Mouse (Mus musculus) heart, postnatal 25 days (tissue): ENCODE results near the gene Sap30l. TPM values are rescaled to one million over a fixed set of nuclear protein-coding genes. Genes with fewer than 3 reads are reported as not detected.

Experiments used
- DNase-seq: peaks from one replicate; pipeline ENCODE4 v3.0.0; 2022; ENCODE audit warnings: low spot score
- intact Hi-C: fragments of 180-260 bp; cut with DNase I; formaldehyde crosslinking; loops from one replicate; pipeline ENCODE4 v1.15.1; 2025
- total RNA-seq, 2 experiments: library from RNA; stranded (reverse); gene quantifications; 2 replicates each; pipeline ENCODE4 v1.2.3; 2021

The Sap30l gene
- 10 to 100 TPM; 37.2 to 40.7 TPM for total RNA-seq

DNA sequence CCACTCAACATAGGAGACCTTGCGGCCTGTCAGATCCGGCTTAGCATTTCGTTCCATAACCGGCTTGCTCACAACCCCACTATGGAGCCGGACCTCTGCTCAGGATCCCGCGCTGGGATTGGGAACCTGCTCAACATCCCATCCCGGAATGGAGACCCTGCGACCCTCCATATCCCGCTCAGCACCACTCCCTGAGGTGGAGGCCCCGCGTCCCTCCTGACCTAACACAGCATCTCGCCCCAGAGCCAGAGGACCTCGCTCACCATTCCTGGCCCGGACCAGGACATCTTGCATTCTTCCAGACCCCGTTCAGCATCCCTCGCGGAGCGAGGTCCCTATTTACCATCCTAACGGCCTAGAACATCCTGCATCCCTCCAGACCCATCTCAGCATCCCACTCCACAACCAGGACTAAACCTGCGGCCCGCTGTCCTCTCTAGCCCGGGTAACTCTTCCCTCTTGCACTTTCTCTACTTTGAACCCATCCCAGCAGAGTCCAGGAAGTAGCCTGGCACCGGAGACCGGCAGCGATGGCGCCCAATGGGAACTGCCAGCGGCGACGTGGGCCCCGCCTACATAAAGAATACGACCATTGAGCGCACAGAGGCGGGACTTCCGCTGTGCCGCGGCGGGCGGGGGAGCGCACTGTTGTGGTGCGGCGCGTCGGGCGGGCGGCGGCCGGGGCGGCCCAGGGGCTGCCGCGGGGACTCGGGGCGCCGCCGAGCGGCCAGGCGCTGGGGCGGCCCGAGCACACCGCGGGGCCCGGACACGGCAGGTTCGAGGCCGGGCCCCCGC lies at the start of gene Sap30l:
Gene Sap30l, plus strand, starts transcription at position 667 of the 795 bp plus-strand sequence.
- intact Hi-C loops = no loop called here
- peak; percentile 97 for DNase-seq

DNA sequence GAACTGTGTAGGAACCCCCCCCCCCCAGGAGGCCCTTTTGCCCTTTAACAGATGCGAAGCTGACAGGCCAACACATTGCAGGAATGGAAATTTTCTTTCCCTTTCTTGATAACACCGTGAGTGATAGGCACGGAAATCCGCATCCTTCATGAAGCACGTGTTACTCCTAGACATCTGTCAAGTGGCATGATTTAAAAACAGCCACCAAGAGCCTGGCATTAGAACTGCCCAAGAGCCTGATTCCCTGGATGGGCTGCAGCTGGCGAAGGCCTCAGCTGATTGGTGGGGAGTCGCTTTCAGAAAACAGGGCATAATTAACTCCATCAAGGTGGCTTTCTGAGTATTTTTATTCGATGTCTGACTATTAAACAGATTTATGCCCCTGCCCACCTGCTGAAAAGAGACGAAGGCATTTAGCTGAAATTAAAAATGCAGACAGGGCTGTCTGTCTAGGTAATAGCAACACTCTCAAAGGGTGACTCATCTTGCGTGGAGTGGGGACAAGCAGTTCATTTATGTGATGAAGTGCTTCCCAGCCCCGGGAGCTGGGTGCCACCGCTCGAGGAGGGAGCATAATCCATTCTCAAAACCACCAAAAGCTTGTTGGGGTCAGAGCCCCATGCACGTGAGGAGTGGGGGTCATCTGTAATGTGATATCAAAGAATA lies 47.8 kb upstream of the Sap30l start:
- intact Hi-C loops = no loop called here
- no peak for DNase-seq

DNA sequence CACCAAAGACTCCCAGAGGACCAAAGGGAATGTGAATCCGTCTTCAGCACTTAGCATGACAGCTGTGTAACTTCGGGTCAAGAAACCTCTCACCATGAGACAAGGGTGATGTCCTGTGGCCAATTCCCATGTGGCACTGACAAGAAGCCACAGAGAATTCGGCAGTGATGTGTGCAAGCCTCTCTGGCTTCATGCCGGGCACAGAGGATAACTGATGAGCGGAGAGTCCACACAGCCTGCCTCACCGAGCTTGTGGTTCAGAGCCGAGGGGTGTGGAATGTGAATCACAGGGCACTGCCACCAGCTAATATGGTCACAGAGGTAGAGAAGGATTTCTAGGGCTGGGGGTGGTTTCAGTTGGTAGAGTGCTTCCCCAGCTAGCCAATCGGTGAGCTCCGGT lies 42.8 kb upstream of the Sap30l start:
- DNase-seq = no peak
- intact Hi-C loops = no loop called here

DNA sequence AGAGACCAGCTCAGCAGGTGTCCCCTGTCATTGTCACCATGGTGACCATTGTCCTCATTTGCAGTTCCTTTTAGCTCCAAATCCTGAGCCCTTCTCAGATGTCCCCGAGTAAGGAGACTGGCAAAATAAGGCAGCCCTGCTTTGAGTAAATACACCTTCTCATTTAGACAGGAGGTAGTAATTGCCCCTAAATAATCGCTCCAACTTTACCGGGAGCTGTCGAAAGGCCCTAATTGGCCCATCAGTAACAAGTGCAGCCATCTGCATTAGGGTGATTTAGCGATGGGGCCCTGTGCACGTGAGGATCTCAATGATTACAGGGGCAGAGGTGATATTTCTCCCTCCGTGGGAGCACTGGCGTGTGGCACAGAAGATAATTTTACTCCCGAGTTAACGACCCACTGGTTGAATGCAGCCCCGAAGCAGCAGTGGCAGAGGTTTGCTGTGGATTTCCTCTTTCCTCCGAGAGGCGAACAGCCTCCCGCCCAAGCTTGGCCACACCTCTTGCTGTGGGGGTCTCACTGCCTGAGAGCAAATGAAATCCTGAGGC lies 40.9 kb upstream of the Sap30l start:
- intact Hi-C loops = no loop called here
- no peak for DNase-seq

DNA sequence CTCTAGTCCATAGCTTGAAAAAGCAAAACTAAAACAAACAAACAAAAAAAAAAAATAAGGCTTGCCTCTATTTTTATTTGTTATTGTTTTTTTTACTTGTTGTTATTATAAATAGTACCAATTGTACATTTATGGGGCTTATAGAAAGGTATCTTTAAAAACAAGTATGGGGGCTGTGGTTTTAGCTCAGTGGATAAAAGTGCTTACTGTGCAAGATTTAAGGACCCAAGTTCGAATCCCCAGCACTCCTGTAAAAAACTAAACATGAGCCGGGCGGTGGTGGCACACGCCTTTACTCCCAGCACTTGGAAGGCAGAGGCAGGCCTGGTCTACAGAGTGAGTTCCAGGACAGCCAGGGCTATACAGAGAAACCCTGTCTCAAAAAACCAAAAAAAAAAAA lies 40.1 kb upstream of the Sap30l start:
- intact Hi-C loops = no loop called here

DNA sequence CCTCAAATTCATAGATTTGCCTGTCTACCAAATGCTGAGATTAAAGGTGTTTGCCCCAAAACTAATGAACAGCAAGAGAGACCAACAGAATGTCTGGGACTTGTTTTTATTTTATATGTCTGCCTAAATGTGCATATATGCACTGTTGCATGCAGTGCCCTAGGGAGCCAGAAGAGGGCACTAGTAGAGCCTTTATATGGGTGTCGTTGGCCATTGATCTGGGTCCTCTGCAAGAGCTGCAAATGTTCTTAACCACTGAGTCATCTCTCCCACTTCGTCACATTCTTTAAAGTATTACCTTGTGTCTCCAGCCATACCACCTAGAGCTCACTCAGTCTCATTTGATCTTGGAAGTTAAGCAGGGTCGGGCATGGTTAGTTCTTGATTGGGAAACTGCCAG lies 37.3 kb upstream of the Sap30l start:
- intact Hi-C loops = no loop called here
- DNase-seq = no peak

More for the DNA sequence above, 40.1 kb upstream of the Sap30l start:
- no peak for DNase-seq

DNA sequence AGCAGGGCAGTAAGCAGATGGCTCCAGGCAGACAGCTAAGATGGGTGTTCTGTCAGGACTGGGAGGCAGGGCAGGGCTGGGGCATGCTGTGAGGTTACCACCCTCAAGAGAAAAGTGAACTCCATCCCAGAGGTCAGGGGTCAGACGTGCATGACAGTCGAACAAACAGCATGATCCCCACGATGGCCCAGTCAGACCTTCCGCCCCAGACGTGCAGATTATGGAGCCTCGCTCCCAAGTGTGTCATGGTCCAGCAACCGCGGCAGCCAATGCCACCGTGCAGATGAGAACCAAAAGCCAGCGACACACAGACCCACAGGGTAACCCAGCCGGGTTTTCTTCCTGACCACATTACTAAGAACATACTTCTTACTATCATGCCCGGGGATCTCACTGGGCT lies 34.8 kb upstream of the Sap30l start:
- intact Hi-C loops = no loop called here
- DNase-seq = no peak

DNA sequence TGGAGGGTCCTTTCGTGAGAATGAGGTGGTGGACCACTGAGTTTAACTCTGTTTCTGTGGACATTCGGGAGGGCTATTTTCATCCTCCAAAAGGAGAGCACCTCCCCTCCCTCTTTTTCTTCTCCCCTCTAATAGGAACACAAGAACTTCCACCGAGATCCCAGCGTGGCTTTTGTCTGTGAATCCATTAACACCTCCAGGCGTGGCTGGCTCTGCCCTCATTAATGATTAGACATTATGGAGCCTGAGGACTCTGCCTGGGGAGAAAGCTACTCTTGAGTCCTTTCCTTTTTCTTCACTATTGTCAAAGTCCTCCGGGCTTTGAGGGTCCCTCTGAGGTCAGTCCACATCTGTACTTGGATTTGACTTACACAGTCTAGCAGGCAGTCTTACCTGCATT lies 34.3 kb upstream of the Sap30l start:
- intact Hi-C loops = no loop called here
- no peak for DNase-seq

DNA sequence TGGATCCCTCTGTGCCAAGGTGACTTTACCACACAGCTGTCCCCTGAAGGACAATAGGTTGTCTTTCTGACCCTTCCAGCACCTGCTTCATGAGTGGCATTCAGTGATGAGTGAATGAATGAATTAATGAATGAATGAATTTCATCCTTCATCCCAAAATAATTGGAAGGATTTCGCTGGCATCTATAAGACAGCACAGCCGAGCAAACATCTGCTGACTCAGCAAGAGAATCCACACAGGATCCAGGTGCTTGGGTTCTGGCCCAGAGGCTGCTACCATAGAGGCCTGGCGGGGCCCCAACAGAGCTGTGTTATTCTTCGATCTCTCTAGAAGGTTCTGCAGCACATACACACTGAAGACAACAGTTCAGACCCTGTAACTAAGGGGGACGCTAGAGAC lies 30.7 kb upstream of the Sap30l start:
- no peak for DNase-seq
- intact Hi-C loops = no loop called here

DNA sequence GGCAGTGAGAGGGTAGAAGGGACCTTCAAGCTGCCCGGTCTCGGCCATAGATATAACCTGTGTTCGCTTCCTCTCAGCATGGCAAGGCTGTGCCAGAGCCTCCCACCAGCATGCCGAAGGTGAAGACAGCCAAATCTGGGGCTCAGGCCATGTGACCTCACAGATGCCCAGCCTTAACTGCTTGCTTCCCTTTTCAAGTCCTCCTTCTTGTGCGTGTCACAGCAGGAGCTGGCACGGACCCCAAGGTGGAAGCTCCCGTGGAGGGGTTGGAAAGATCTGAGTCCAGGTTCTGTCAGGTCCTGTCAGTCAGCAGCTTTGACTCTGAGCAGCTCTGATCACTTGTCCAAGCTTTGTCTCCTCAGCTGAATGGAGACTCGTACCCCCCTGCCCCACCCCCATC lies 29.8 kb upstream of the Sap30l start:
- no peak for DNase-seq
- intact Hi-C loops = no loop called here

DNA sequence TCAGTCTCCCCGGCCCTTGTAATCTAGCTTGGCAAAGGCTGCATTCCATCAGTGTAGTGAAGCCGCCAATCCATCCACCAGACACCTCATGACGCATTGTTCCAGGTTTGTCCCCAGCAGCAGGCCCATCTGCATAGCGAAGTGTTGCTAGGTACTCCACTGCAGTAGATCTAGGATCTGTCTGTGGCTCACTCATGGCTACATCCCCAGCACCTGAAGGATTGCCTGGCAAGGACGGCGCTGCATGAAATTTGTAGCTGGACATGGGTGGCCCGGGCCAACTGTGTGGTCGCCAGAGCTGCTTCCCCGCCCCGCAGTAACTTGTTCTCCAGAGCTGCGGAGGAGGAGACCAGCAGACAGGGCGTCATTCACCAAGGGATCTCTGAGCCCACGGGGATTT lies 28.0 kb upstream of the Sap30l start:
- intact Hi-C loops = no loop called here
- DNase-seq = no peak

DNA sequence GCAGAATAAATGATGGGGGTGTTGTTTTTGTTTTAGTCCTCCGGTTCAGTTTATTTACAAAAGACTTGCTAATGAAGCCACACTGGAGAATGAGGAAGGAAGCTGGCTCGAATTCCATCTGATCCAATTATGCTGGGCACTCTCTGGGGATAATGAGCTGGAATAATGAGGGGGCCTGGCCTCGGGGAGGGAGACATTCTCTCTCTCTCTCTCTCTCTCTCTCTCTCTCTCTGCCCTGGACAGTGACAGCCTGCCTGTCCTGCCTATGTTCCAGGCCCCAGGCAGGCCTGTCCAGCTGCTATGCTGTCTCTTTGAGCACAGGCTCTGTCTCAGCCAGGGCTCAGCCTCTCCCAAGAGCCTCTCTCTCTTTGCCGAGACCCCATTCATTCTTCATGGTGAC lies 27.5 kb upstream of the Sap30l start:
- DNase-seq = no peak
- intact Hi-C loops = no loop called here

DNA sequence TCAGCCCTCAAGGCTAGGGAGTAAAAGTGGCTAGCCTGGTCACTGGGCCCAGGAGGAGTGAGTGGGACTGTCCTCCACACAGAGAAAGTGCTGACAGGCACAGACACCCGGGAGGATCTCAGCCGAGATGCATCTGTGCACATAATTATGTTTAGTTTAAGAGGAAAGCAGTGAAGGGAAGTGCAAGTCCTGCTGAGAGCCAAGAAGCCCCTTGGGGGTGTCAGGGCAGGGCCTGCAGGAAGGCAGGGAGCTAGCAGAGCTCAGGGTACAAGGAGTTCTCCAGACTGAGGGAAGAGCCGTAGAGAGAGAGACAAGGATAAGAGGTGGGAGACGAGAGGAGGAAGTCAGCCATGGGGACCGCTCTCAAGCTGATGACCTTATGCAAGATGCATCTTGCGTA lies 25.6 kb upstream of the Sap30l start:
- intact Hi-C loops = no loop called here
- no peak for DNase-seq

DNA sequence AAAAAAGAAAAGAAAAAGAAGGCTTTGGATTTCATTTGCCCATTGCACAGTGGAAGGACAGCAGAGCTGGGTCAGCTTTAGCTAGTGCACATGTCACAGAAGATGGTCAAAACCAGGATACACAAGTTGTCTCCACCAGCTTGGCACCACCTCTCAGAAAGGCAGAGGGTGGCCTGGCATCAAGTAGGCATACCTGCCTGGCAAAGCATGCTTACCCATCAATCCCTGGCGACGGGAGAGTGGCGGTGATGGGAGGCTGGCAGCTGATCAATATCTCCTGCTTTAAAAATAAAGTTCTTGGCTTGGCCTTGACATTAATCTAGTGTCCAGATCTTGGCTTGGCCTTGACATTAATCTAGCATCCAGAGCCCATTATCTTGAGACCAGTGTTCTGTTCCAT lies 24.9 kb upstream of the Sap30l start:
- intact Hi-C loops = no loop called here

DNA sequence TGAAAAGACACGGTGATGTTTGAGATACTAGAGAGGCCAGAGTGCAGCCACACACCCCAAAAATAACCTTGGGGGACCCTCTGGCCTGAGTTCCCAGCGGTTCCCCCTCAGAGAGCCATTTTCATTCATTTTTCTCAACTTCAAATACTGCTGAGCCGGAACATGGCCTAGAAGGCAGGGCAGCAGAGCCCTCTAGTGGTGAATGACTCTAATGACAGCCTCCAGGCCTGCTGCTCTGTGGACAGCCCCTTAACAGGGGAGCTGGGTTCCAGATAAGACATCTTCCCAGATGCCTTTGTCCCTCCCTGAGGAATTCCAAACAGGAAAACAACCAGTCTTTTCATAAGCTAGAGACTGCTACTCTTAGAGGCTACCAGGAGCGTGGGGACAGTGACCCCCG lies 23.1 kb upstream of the Sap30l start:
- intact Hi-C loops = loop anchor here (1.0 kb wide), 2 partner anchors 161 to 229 kb away; no protein-coding TSS in a partner anchor
- no peak for DNase-seq

More for the DNA sequence above, 24.9 kb upstream of the Sap30l start:
- no peak for DNase-seq

DNA sequence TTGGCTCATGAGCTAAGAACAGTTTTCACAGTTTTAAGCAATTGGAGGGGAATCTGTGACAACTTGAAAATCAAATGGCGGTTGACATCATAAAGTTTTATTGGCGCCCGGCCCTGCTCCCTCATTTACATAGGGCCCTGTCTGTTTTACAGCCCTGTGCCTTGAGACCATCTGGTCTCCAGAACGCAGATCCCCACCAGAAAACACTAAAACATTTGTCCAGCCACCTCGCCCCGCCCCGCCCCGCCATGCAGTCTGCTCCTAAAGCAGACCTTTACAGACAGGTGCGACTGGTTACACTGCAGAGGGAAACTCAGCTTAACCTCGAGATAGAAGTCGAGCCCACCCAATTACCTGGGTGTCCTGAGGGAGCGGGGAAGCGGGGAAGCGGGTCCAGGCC lies 21.6 kb upstream of the Sap30l start:
- DNase-seq = no peak
- intact Hi-C loops = no loop called here

DNA sequence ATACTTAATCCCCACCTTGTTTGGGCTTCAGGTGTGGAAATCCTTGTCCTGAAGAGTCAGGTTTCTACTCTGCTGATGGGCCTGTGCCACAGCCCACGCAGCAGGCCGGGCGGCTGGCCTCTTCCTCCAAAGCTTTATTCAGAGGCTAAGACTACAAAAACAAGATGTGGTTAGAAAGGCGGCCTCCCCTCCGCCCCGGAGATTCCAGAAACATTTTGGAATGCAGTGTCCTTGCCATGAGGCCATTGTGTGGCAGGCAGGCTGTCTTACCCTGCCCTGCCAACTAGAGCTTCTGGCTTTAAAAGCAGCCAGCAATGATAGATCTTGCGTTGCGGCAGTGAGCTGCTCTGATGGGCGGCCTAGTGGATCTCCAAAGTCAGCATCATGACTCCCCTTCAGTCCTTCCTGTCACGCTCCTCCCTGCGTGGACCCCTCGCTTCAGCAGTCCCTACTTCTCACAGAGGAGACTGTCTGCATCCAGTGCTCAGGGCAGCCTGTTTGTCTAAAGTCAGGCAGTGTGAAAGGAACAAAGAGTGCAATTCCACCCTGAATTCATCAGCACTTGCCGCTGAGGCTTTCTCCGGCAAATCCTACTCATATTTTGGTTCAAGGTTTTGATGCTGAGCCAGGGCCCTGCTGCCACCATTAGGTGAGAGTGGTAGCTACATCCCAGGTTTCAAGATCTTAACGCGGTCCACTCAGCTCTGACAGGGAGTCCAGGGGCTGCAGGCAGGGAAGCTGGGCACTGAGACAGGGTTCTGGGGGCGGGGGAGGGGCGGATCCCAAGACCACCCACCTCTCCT lies 14.6 kb upstream of the Sap30l start:
- DNase-seq = no peak
- intact Hi-C loops = no loop called here

DNA sequence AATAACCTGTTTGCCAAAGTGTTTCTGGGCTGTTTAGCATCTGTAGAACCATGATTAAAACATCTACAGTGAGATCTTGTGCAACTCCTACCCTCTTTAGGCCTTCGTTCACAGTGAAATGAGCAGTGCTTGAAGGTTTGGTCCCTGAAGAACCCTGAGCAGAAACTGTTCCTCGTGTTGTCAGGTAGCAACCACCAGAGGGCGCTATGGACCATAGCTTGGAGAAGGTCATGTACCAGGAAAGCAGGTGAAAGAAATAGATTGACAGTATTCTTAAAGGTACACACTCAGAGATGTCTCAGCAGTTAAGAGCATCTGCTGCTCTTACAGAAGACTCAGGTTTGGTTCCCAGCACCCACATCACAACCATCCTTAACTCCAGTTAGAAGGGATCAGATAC lies 13.5 kb upstream of the Sap30l start:
- no peak for DNase-seq
- intact Hi-C loops = loop anchor here (1.0 kb wide), 1 partner anchor 146 kb away; no protein-coding TSS in a partner anchor

DNA sequence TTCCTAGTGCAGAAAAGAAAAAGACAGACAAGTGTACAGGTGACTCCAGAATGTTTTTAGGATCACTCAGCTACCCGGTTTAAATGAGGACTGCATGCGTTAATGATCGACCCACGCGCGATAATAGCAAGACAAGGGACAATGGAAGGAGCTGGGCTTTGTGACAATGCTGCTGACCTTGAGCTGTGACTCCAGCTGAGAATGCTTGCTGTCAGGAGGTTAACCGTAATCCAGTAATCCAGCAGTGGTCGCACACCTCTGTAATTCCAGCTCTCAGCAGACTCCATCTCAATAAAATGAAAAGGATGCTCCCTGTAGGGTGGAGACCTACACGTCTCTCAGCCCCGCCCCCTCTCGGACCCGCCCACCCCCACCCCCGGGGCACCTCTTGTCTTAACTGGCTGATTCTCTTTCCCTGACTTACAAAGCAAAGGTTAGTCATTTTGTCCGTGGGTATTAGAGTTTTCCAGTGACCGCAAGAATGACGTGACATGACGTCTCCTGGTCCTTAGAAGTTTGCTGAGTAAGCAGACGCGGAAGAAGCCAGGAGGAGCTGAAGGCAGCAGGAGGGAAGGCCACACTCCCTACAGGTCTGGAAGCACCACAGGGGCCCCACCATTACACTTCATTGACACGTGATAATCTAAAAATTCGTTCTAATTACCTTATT lies 10.4 kb upstream of the Sap30l start:
- no peak for DNase-seq
- intact Hi-C loops = no loop called here

DNA sequence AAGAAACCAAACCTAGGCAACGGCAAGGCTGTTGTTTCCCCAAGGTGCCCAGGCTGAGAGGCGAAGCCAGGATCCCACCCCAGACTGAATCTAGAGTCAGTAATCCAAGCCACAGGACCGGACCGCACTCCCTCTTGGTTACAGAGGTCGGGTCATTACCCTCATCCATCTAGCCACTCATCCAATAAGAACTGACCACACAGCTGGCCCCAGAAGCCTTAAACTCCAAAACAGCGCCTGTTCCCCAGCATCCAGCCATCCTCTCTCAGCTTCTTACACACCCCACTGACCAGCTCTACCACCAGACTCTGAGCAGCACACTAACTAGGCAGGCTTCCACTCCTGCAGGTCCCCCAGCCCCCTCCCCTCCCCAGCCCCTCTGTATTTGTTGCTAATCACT lies 6.4 kb upstream of the Sap30l start:
- intact Hi-C loops = no loop called here
- DNase-seq = no peak
